Mouse (Mus musculus): ENCODE results near the gene Stx6.

The Stx6 gene

GRCm38 (mm10) chr1:155158141-155158969, at the start of gene Stx6:
Gene Stx6, plus strand, starts transcription at chr1:155158715.
- in situ Hi-C loops (cut with MboI): no loop called here

GRCm38 (mm10) chr1:155109387-155110350, 48.8 kb upstream of the Stx6 start:
- in situ Hi-C loops (cut with MboI): no loop called here

- in situ Hi-C loops (cut with MboI): no loop called here
Observed at GRCm38 (mm10) chr1:155111491-155111890, 47.0 kb upstream of the Stx6 start.

GRCm38 (mm10) chr1:155112118-155112517, 46.4 kb upstream of the Stx6 start:
- in situ Hi-C loops (cut with MboI): no loop called here

- in situ Hi-C loops (cut with MboI): no loop called here
Observed at GRCm38 (mm10) chr1:155112875-155113274, 45.6 kb upstream of the Stx6 start.

- in situ Hi-C loops (cut with MboI): no loop called here
Observed at GRCm38 (mm10) chr1:155113946-155114345, 44.6 kb upstream of the Stx6 start.

GRCm38 (mm10) chr1:155119719-155120118, 38.8 kb upstream of the Stx6 start:
- in situ Hi-C loops (cut with MboI): no loop called here

- in situ Hi-C loops (cut with MboI): no loop called here
Observed at GRCm38 (mm10) chr1:155121977-155122939, 36.3 kb upstream of the Stx6 start.

- in situ Hi-C loops (cut with MboI): no loop called here
Observed at GRCm38 (mm10) chr1:155124397-155124796, 34.1 kb upstream of the Stx6 start.

- in situ Hi-C loops (cut with MboI): no loop called here
Observed at GRCm38 (mm10) chr1:155126716-155127115, 31.8 kb upstream of the Stx6 start.

- in situ Hi-C loops (cut with MboI): no loop called here
Observed at GRCm38 (mm10) chr1:155127429-155127934, 31.0 kb upstream of the Stx6 start.

GRCm38 (mm10) chr1:155134866-155135265, 23.6 kb upstream of the Stx6 start:
- in situ Hi-C loops (cut with MboI): loop anchor here (5.0 kb wide), 1 partner anchor 33 kb away; no protein-coding TSS in a partner anchor

GRCm38 (mm10) chr1:155138795-155139194, 19.7 kb upstream of the Stx6 start:
- in situ Hi-C loops (cut with MboI): loop anchor here (5.0 kb wide), 1 partner anchor 36 kb away; no protein-coding TSS in a partner anchor

- in situ Hi-C loops (cut with MboI): loop anchor here (5.0 kb wide), 1 partner anchor 88 kb away; no protein-coding TSS in a partner anchor
Observed at GRCm38 (mm10) chr1:155140076-155140475, 18.4 kb upstream of the Stx6 start.

GRCm38 (mm10) chr1:155145620-155146019, 12.9 kb upstream of the Stx6 start:
- in situ Hi-C loops (cut with MboI): no loop called here

- in situ Hi-C loops (cut with MboI): no loop called here
Observed at GRCm38 (mm10) chr1:155146572-155146980, 11.9 kb upstream of the Stx6 start, which contains the start of gene Mr1. Gene Mr1, minus strand, starts transcription at chr1:155146814.

GRCm38 (mm10) chr1:155147228-155147627, 11.3 kb upstream of the Stx6 start:
- in situ Hi-C loops (cut with MboI): no loop called here

- in situ Hi-C loops (cut with MboI): no loop called here
Observed at GRCm38 (mm10) chr1:155149403-155149802, 9.1 kb upstream of the Stx6 start.

GRCm38 (mm10) chr1:155150821-155151220, 7.7 kb upstream of the Stx6 start:
- in situ Hi-C loops (cut with MboI): no loop called here

GRCm38 (mm10) chr1:155153906-155154305, 4.6 kb upstream of the Stx6 start:
- in situ Hi-C loops (cut with MboI): no loop called here

- in situ Hi-C loops (cut with MboI): no loop called here
Observed at GRCm38 (mm10) chr1:155158970-155159484, 512 bp downstream of the Stx6 start.

All from mature B cell (primary cell).